Mouse (Mus musculus) heart, embryonic 11.5 days (tissue): ENCODE measurements around the gene Pou2f2. TPM values are rescaled to one million over a fixed set of nuclear protein-coding genes. Genes with fewer than 3 reads are reported as not detected.

Experiments used
- ATAC-seq: fragments of 200-750 bp; cut with Nextera tagmentation; replicated peaks from 2 replicates; pipeline ENCODE4 v1.8.0; 2017; ENCODE audit warnings: moderate library complexity; ENCODE audit not compliant: insufficient number of reproducible peaks, low FRiP score, low TSS enrichment
- H3K27ac ChIP-seq: fragments of 300-500 bp; sonication (generic); 2 replicates; pipeline ENCODE4 v1.5.1; 2014; ENCODE audit warnings: mild to moderate bottlenecking, low read depth, low read length
- H3K27me3 ChIP-seq: fragments of 300-500 bp; sonication (generic); 2 replicates; pipeline ENCODE4 v1.6.1; 2014; ENCODE audit warnings: mild to moderate bottlenecking, low read length, mixed read lengths; ENCODE audit not compliant: control insufficient read depth, insufficient read depth
- H3K36me3 ChIP-seq: fragments of 300-500 bp; sonication (generic); 2 replicates; pipeline ENCODE4 v1.6.1; 2014; ENCODE audit warnings: mild to moderate bottlenecking, low read length, moderate library complexity, mixed read lengths; ENCODE audit not compliant: control insufficient read depth, insufficient read depth
- H3K4me1 ChIP-seq: fragments of 300-500 bp; sonication (generic); 2 replicates; pipeline ENCODE4 v1.6.1; 2014; ENCODE audit warnings: low read length; ENCODE audit not compliant: control insufficient read depth, insufficient read depth
- H3K4me2 ChIP-seq: fragments of 300-500 bp; sonication (generic); 2 replicates; pipeline ENCODE4 v1.6.1; 2014; ENCODE audit warnings: mild to moderate bottlenecking, moderate library complexity
- H3K4me3 ChIP-seq: fragments of 300-500 bp; sonication (generic); 2 replicates; pipeline ENCODE4 v1.5.1; 2014; ENCODE audit warnings: low read depth, low read length
- H3K9ac ChIP-seq: fragments of 300-500 bp; sonication (generic); 2 replicates; pipeline ENCODE4 v1.6.1; 2014; ENCODE audit warnings: mild to moderate bottlenecking, low read depth, low read length, moderate library complexity
- H3K9me3 ChIP-seq: fragments of 300-500 bp; sonication (generic); replicated peaks from 2 replicates; pipeline ENCODE4 v1.6.1; 2016; ENCODE audit warnings: low read length; ENCODE audit not compliant: control insufficient read depth
- whole genome bisulfite sequencing: fragments of 180-500 bp; shearing (Covaris S2); extraction: QIAGEN DNeasy Blood & Tissue Kit; methylation state at CpG from one replicate; pipeline ENCODE4 v1.1.7; 2014; ENCODE audit not compliant: insufficient replicate concordance; 5-methylcytosine and 5-hydroxymethylcytosine counted together
- polyA plus RNA-seq: library from polyadenylated mRNA; unstranded; fragments of >200 nt; fragmentation: Nextera tagmentation; extraction: Ambion mirVana; gene quantifications from 2 replicates; pipeline ENCODE4 v1.2.1, GENCODE M21; 2014

Gene Pou2f2
- polyA plus RNA-seq, 1 experiment from 2014 or later = 0.83 TPM

GRCm38 (mm10) chr7:25087972-25088371 lies 91.6 kb downstream of the Pou2f2 start:
- no peak overlapping the region for H3K4me3 ChIP-seq
- H3K27ac ChIP-seq = no peak overlapping the region
- H3K4me1 ChIP-seq = peaks cover 7% of the 10 kb centered on the region
- WGBS = 69% methylated on average over 5 of the region's 5 CpGs
- H3K9me3 ChIP-seq = no peaks in the 10 kb centered on the region
- peaks cover 16% of the 10 kb centered on the region for H3K27me3 ChIP-seq
- H3K36me3 ChIP-seq = peaks cover 11% of the 10 kb centered on the region
- ATAC-seq = no peak
- H3K9ac ChIP-seq = no peak overlapping the region
- H3K4me2 ChIP-seq = no peak overlapping the region

GRCm38 (mm10) chr7:25087256-25087912 lies 92.1 kb downstream of the Pou2f2 start:
- no peak overlapping the region for H3K27ac ChIP-seq
- H3K9ac ChIP-seq = no peak overlapping the region
- no peak for ATAC-seq
- peaks cover 7% of the 10 kb centered on the region for H3K4me1 ChIP-seq
- peaks cover 10% of the 10 kb centered on the region for H3K27me3 ChIP-seq
- peaks cover 16% of the 10 kb centered on the region for H3K36me3 ChIP-seq
- 68% methylated on average over 10 of the region's 10 CpGs for WGBS
- H3K9me3 ChIP-seq = no peaks in the 10 kb centered on the region
- H3K4me3 ChIP-seq = no peak overlapping the region
- H3K4me2 ChIP-seq = no peak overlapping the region

GRCm38 (mm10) chr7:25086656-25087055 lies 92.9 kb downstream of the Pou2f2 start:
- Histone ChIP-seq H3K36me3 (peaks cover 23% of the 10 kb centered on the region), H3K27ac (no peak overlapping the region), H3K4me1 (peaks cover 7% of the 10 kb centered on the region), H3K9ac (no peak overlapping the region), H3K27me3 (peaks cover 5% of the 10 kb centered on the region), H3K9me3 (no peaks in the 10 kb centered on the region), H3K4me2 (no peak overlapping the region), H3K4me3 (no peak overlapping the region)
- 49% methylated on average over 3 of the region's 3 CpGs for WGBS
- ATAC-seq = no peak

GRCm38 (mm10) chr7:25084621-25085020 lies 94.9 kb downstream of the Pou2f2 start:
- H3K9ac ChIP-seq = no peak overlapping the region

GRCm38 (mm10) chr7:25082510-25082909 lies 97.0 kb downstream of the Pou2f2 start:
- Histone ChIP-seq H3K27ac (no peak overlapping the region), H3K4me3 (no peak overlapping the region), H3K27me3 (no peaks in the 10 kb centered on the region), H3K4me1 (peaks cover 13% of the 10 kb centered on the region), H3K36me3 (peaks cover 44% of the 10 kb centered on the region), H3K9me3 (no peaks in the 10 kb centered on the region), H3K9ac (no peak overlapping the region), H3K4me2 (no peak overlapping the region)
- no peak for ATAC-seq
- 87% methylated on average over 4 of the region's 4 CpGs for WGBS

More at GRCm38 (mm10) chr7:25084621-25085020, 94.9 kb downstream of the Pou2f2 start:
- peaks cover 42% of the 10 kb centered on the region for H3K36me3 ChIP-seq
- no peak overlapping the region for H3K27ac ChIP-seq
- 66% methylated on average over 5 of the region's 5 CpGs for WGBS
- H3K9me3 ChIP-seq = no peaks in the 10 kb centered on the region
- no peaks in the 10 kb centered on the region for H3K27me3 ChIP-seq
- no peak overlapping the region for H3K4me3 ChIP-seq
- H3K4me1 ChIP-seq = peaks cover 4% of the 10 kb centered on the region
- H3K4me2 ChIP-seq = no peak overlapping the region
- no peak for ATAC-seq

- Histone ChIP-seq H3K27me3 (no peaks in the 10 kb centered on the region), H3K27ac (no peak overlapping the region), H3K9me3 (no peaks in the 10 kb centered on the region), H3K4me3 (no peak overlapping the region), H3K4me2 (no peak overlapping the region), H3K9ac (no peak overlapping the region), H3K4me1 (peaks cover 20% of the 10 kb centered on the region), H3K36me3 (peaks cover 44% of the 10 kb centered on the region)
- WGBS = 95% methylated on average over 13 of the region's 13 CpGs
- no peak for ATAC-seq
These were observed 99.1 kb downstream of the Pou2f2 start for GRCm38 (mm10) chr7:25080431-25080830.

- WGBS = 80% methylated on average over 12 of the region's 12 CpGs
- Histone ChIP-seq H3K4me2 (no peak overlapping the region), H3K4me1 (peaks cover 20% of the 10 kb centered on the region), H3K36me3 (peaks cover 44% of the 10 kb centered on the region), H3K9ac (no peak overlapping the region), H3K27me3 (no peaks in the 10 kb centered on the region), H3K27ac (no peak overlapping the region), H3K9me3 (no peaks in the 10 kb centered on the region), H3K4me3 (no peak overlapping the region)
- no peak for ATAC-seq
These were observed 100.0 kb downstream of the Pou2f2 start for GRCm38 (mm10) chr7:25079496-25080026.

- Histone ChIP-seq H3K27me3 (no peaks in the 10 kb centered on the region), H3K4me2 (peak overlapping the region; percentile 90), H3K27ac (peak overlapping the region; percentile 79), H3K9me3 (no peaks in the 10 kb centered on the region), H3K36me3 (peaks cover 29% of the 10 kb centered on the region), H3K4me1 (peaks cover 25% of the 10 kb centered on the region), H3K4me3 (peak overlapping the region; percentile 71), H3K9ac (peak overlapping the region; percentile 82)
- peak; percentile 44 for ATAC-seq
- WGBS = 0% methylated on average over 25 of the region's 33 CpGs
These were observed 102.1 kb downstream of the Pou2f2 start for GRCm38 (mm10) chr7:25077414-25077755.
